Mouse (Mus musculus): ENCODE measurements around the gene Tbx22.

- TF ChIP-seq CTCF (conservative IDR thresholded peaks at IDR 0.05; ENCODE audit: insufficient read depth, insufficient read length, low read depth, low read length) (no peak), POLR2A (IDR thresholded peaks at IDR 0.05; ENCODE audit: low read depth, low read length) (no peak)
Observed at GRCm38 (mm10) chrX:107708584-107708983, 40.8 kb downstream of the Tbx22 start.

Measured in kidney, adult 2 months (tissue).